ENCODE assay signal across 8 mouse cellular contexts in the genomic region with DNA sequence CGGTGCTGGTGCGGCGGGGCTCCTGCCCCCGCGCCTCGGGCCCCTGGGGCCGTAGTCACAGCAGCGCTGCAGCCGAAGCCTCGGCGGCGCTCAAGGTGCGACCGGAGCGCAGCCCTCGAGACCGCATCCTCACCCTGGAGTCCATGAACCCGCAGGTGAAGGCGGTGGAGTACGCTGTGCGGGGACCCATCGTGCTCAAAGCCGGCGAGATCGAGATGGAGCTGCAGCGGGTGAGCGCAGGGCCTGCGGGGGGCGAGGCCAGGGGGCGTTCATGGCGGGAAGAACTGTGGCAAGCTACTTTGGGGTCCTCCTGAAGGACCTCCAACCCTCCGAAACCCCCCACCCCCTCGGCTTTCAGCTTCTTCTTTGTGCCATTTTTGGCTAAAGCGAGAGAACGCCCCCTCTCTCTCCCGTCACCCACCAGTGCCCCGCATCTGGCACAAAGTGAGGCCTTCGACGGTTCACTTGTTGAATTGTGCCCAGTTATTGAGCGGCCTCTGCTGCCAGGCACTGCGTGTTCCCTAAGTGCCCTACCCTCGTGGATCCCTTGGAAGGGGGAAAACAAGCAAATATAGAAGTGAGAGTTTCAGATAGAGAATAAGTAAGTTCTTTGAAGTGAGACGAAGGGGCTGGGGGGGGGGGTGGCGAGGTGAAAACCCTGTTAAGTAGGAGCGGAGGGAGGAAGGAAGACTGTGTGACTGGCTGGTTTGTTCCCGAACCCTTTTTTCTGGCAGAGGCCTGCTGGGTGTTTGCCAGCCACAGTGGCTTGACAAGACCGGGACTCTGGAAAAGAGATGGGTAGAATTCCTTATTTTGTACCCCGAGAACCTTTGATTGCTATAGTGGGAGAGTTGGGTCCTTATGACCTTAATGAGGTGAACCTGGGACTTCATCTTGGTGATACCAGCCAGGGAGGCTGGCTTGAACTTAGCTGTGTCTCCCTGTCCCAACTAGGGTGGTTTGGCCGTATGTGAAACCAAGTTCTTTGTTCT. TPM values are rescaled to one million over a fixed set of nuclear protein-coding genes. Genes with fewer than 3 reads are reported as not detected.
A peak's percentile ranks its signal among the peaks of the same experiment; 100 is the strongest.
DNase-seq lines count a peak whose midpoint lies in the region; ATAC-seq lines count a peak whose summit lies in the region.

No protein-coding gene starts in this region.

- no peaks in the 10 kb centered on the region for H3K9me3 ChIP-seq in hindbrain, embryonic 12.5 days (replicated peaks)

- H3K4me3 ChIP-seq in hindbrain, embryonic 12.5 days, result peak overlapping the region; percentile 78

- DNase-seq in embryo, embryonic 10 days (ENCODE audit: low spot score), result peak; percentile 26
- DNase-seq in embryo, embryonic 9.5 days (ENCODE audit: extremely low spot score), result no peak
- DNase-seq in embryo, embryonic 10.5 days (ENCODE audit: low spot score), result peak; percentile 48
- DNase-seq in left cerebral cortex, postnatal 36 days (ENCODE audit: low spot score in 2 of 2), result peak; percentile 48 to 54
- peak; percentile 9 for DNase-seq in naive thymus-derived CD4-positive, alpha-beta T cell, adult 2 months (ENCODE audit: low read depth)
- DNase-seq in urinary bladder, postnatal 14 days (ENCODE audit: low spot score), result no peak

- no peaks in the 10 kb centered on the region for H3K27me3 ChIP-seq in hindbrain, embryonic 12.5 days

- H3K4me2 ChIP-seq in hindbrain, embryonic 12.5 days (replicated peaks), result peak overlapping the region; percentile 85

- ATAC-seq in CD4-positive, CD25-positive, alpha-beta regulatory T cell, adult 4 months, result peak; percentile 17
- peak; percentile 17; the same call in 1 of the 2 replicates for ATAC-seq in hindbrain, embryonic 12.5 days (ENCODE audit: low FRiP score)

- 7% methylated on average over 46 of the region's 49 CpGs for WGBS in hindbrain, embryonic 12.5 days

- intact Hi-C loops in left cerebral cortex, postnatal 36 days (cut with DNase I), result loop anchor here (2.0 kb wide), 1 partner anchor 24 kb away; no protein-coding TSS in a partner anchor

- peaks cover 11% of the 10 kb centered on the region for H3K4me1 ChIP-seq in hindbrain, embryonic 12.5 days

- H3K27ac ChIP-seq in hindbrain, embryonic 12.5 days, result peak overlapping the region; percentile 30; the same call in 1 of the 2 replicates

- H3K9ac ChIP-seq in hindbrain, embryonic 12.5 days, result peak overlapping the region; percentile 80

- no peaks in the 10 kb centered on the region for H3K36me3 ChIP-seq in hindbrain, embryonic 12.5 days

RNA-seq across cellular contexts. Expression of a gene that starts 0.9 kb away (rescaled TPM):
- polyA plus RNA-seq in CD4-positive, CD25-positive, alpha-beta regulatory T cell, adult 4 months (2017; shearing (Covaris generic)), result under 1 TPM; 0.12 to 0.54 TPM
- 44.4 and 44.8 TPM in 2 replicates for polyA plus RNA-seq in hindbrain, embryonic 12.5 days (2016; fragmentation: Nextera tagmentation; extraction: Ambion mirVana)
- 10 to 100 TPM; 56.3 to 60.1 TPM for total RNA-seq in left cerebral cortex, postnatal 36 days (2021)

Comparison
In these comparisons a context has a peak if more than half of its experiments do, and no peak if none do; other contexts are left out.
1. DNase-seq: peak in embryo, embryonic 10 days (single experiment), embryo, embryonic 10.5 days (single experiment), left cerebral cortex, postnatal 36 days (2 of 2) and naive thymus-derived CD4-positive, alpha-beta T cell, adult 2 months (single experiment); none in embryo, embryonic 9.5 days (single experiment) and urinary bladder, postnatal 14 days (single experiment).
2. RNA of a gene that starts 0.9 kb away (polyA plus RNA-seq): 44.4 to 44.8 TPM in hindbrain, embryonic 12.5 days; 0.12 to 0.54 TPM in CD4-positive, CD25-positive, alpha-beta regulatory T cell, adult 4 months; every median in the first group is over 10 times any median in the second.